Mouse (Mus musculus) adrenal gland, postnatal 25 days (tissue): ENCODE measurements around the gene E130208F15Rik. TPM values are rescaled to one million over a fixed set of nuclear protein-coding genes. Genes with fewer than 3 reads are reported as not detected.

Experiments used
- DNase-seq: peaks from one replicate; pipeline ENCODE4 v3.0.0; 2021; ENCODE audit warnings: mixed read lengths
- total RNA-seq: library from RNA; stranded (reverse); gene quantifications from 2 replicates; pipeline ENCODE4 v1.2.3, GENCODE M21; 2021

E130208F15Rik gene
- total RNA-seq, 1 experiment from 2014 or later = 1.5 TPM

- DNase-seq = no peak
These were observed 15.3 kb upstream of the E130208F15Rik start for GRCm38 (mm10) chr7:30306083-30306779.

GRCm38 (mm10) chr7:30308076-30309005, 13.2 kb upstream of the E130208F15Rik start, which contains the start of gene Alkbh6:
TSS of gene Alkbh6 (plus strand) at chr7:30308717.
- DNase-seq = peak; percentile 91

- DNase-seq = no peak
These were observed 12.0 kb upstream of the E130208F15Rik start for GRCm38 (mm10) chr7:30309395-30310129.

- DNase-seq = no peak
These were observed 11.4 kb upstream of the E130208F15Rik start for GRCm38 (mm10) chr7:30310136-30310535.

- DNase-seq = no peak
These were observed 7.7 kb upstream of the E130208F15Rik start for GRCm38 (mm10) chr7:30313666-30314320.

GRCm38 (mm10) chr7:30314721-30315155, 6.8 kb upstream of the E130208F15Rik start, which contains the start of gene Syne4:
TSS of gene Syne4 (plus strand) at chr7:30314807.
- no peak for DNase-seq

GRCm38 (mm10) chr7:30315559-30316529, 5.7 kb upstream of the E130208F15Rik start:
- no peak for DNase-seq

- no peak for DNase-seq
These were observed 3.4 kb upstream of the E130208F15Rik start for GRCm38 (mm10) chr7:30318142-30318541.

- no peak for DNase-seq
These were observed 594 bp upstream of the E130208F15Rik start for GRCm38 (mm10) chr7:30320946-30321345.

GRCm38 (mm10) chr7:30322285-30322667, 736 bp downstream of the E130208F15Rik start:
- peak; percentile 96 for DNase-seq

GRCm38 (mm10) chr7:30322865-30323264, 1.3 kb downstream of the E130208F15Rik start:
- DNase-seq = no peak

GRCm38 (mm10) chr7:30323795-30324194, 2.3 kb downstream of the E130208F15Rik start, which contains the start of gene Sdhaf1:
TSS of gene Sdhaf1 (minus strand) at chr7:30323895.
- no peak for DNase-seq

GRCm38 (mm10) chr7:30324300-30324944, 2.9 kb downstream of the E130208F15Rik start:
- no peak for DNase-seq

GRCm38 (mm10) chr7:30325364-30325763, 3.8 kb downstream of the E130208F15Rik start:
- DNase-seq = no peak

- DNase-seq = no peak
These were observed 4.9 kb downstream of the E130208F15Rik start for GRCm38 (mm10) chr7:30326427-30326826.

- peak; percentile 29 for DNase-seq
These were observed 5.6 kb downstream of the E130208F15Rik start for GRCm38 (mm10) chr7:30327140-30327539.

GRCm38 (mm10) chr7:30328379-30328778, 6.8 kb downstream of the E130208F15Rik start:
- no peak for DNase-seq

GRCm38 (mm10) chr7:30331887-30332286, 10.3 kb downstream of the E130208F15Rik start:
- DNase-seq = peak; percentile 62

- DNase-seq = no peak
These were observed 11.2 kb downstream of the E130208F15Rik start for GRCm38 (mm10) chr7:30332622-30333259.
